Mouse (Mus musculus): ENCODE data around the gene Akirin2. TPM values are rescaled to one million over a fixed set of nuclear protein-coding genes. Genes with fewer than 3 reads are reported as not detected.
"Not testable (repeated sequence)": the region's sequence is repeated elsewhere in the genome, so short reads cannot be mapped to it uniquely, and the experiment has no call there.

Gene Akirin2
- total RNA-seq (2017), result 58.8 and 58.9 TPM in 2 replicates

DNA sequence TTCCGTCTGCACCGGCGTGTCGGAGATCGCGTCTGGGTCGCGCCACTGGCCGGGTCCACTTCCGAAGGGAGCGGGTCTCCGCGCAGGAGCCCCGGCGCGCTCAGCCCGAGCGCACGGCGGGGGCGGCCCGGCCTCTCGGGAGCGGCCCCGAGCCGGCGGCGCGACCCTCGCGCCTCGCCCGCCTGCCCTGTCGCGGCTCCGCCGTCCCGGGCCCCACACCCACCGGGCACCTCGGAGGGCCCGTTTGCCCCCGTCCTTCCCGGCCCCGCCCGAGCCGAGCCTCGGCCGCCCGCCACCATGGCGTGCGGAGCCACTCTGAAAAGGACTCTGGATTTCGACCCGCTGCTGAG, at the start of gene Akirin2:
Gene Akirin2, plus strand, starts transcription at position 190 of the 350 bp plus-strand sequence.
- ATAC-seq (ENCODE audit: extremely low read depth, insufficient number of reproducible peaks, low FRiP score, poor library complexity, severe bottlenecking), result no peak

DNA sequence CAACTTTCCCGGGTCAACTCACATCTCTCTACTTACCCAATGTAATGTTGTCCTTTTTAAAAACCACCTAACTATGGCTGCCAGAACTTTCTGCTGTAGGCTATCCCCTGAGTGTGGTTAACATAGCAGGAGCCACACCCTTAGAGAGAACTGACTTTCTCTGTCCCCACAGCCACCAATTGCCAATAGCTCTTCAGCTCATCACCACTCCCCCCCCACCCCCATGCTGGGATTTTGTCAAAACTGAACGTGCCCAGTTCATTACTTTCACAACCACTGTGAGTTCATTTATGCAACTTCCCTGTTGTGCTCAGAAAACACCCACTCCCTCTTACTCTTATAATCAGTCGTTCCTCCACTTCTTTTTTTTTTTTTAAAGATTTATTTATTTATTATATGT, 40.4 kb upstream of the Akirin2 start:
- no peak for ATAC-seq (ENCODE audit: extremely low read depth, insufficient number of reproducible peaks, low FRiP score, poor library complexity, severe bottlenecking)

DNA sequence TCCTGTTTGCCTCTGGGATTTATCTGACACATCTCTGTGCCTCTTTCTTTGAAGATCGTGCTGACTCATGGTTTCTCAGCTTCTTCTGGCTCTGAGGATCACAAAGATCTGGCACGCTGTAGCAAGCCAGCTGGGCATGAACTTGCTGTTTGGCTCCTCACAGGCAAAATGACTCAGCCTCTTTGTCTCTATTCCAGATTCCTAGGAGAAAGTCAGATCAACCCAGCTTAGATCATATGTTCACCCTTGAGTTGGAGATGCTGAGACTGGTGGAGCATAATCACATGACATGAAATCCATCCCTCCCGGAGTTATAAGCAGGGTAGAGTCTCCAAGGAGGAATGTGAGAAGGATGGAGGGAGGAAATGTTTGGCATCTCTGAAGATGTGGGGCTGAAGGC, 27.9 kb upstream of the Akirin2 start:
- no peak for ATAC-seq (ENCODE audit: extremely low read depth, insufficient number of reproducible peaks, low FRiP score, poor library complexity, severe bottlenecking)

DNA sequence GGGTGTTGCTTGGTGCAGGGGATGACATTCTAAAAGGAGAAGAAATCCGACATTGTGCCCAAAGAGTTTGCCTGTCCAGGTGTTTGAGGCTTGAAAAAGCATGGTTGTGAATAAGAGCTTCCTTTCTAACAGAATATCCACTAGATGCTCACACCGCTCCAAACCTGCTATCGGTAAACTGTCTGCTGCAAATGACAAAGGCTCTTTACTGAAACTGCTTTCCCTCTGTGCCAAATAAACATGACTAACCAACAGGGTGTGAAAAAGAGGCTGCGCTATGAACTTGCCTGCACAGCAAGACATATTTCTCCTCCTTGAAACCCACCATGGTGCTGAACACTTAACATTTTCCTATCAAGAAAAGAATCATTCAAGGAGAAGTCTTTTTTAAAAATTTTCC, 27.2 kb upstream of the Akirin2 start:
- no peak for ATAC-seq (ENCODE audit: extremely low read depth, insufficient number of reproducible peaks, low FRiP score, poor library complexity, severe bottlenecking)

DNA sequence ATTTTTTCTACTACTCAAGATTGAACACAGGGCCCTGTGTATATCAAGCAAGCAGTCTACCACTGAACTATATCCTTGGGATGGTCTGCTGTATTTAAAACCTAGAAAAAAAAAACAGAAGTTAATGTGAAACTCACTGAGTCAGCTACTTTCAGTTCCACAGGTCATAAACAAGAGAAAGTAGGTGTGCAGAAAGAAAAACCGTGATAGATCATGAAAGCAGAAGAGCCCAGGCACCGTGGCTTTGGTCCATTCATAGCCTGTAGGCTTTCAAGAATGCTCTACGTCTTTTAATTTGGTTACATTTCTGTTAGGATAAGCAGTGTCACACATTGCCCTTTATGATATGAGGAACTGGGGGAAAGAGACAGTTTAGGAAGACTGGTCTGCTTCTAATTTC, 24.0 kb upstream of the Akirin2 start:
- ATAC-seq (ENCODE audit: extremely low read depth, insufficient number of reproducible peaks, low FRiP score, poor library complexity, severe bottlenecking), result no peak

DNA sequence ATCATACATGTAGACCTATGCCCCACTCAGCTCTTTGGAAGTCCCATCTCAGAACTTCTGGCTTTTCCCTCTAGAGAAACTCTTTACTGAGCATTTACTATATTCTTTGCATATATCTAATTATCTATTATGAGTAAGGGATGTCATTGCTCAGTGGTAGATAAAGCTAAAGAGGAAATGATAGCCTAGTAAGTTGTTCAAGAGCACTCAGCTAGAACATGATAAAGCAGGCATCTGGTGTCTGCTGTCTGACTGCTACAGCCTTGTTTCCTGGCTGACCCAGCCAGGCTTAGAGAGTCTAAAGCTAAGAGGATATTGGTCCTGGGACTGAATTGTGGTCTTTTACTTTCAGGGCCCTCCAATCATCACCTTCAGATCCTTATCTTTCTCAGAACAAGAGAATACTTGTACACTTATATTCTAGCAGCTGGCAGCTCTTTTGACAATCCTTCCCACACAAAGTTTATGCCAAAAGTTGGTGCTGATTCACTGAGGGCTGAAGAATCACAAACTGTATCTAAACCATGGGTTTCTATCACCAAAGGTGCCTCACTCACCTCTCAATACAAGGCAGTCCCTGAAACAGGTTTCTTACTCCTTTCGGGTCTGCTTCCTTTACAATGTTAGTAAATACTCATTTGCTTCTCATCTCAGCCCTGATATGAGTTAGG, 22.2 kb upstream of the Akirin2 start:
- ATAC-seq (ENCODE audit: extremely low read depth, insufficient number of reproducible peaks, low FRiP score, poor library complexity, severe bottlenecking), result no peak

DNA sequence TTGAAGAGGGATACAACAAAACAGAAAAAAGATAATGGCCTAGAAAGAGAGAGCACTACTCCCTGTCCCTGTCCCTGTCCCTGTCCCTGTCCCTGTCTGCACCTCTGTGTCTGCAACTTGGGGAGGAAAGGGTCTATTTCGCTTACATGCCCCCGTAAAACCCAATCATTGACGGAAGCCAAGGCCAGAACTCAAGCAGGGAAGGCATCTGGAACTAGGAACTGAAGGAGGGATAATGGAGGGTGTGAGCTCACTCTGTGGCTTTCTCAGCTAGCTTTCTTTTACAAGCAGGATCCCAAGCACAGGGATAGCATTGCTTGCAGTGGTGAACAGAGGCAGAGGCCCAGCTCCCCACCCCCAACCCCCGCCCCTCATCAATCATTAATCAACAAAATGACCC, 21.4 kb upstream of the Akirin2 start:
- no peak for ATAC-seq (ENCODE audit: extremely low read depth, insufficient number of reproducible peaks, low FRiP score, poor library complexity, severe bottlenecking)

DNA sequence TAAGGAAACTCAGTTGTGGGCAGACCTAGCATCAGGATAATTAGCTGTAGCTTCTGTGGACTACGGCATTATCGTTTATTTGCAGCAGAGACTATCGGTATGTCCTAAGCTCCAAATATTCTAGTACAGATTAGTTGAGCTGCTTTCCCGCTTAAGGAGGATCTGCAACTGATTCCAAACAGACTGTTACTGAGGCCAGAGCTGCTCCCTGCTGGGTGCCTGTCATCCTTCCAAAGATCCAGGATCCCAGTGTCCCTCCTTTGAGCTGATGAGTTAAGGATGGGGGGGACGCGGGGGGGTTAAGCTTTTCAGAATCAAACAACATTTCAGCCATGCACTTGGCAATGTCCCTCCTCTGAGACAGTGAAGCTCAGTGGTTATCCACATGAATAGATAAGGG, 20.8 kb upstream of the Akirin2 start:
- no peak for ATAC-seq (ENCODE audit: extremely low read depth, insufficient number of reproducible peaks, low FRiP score, poor library complexity, severe bottlenecking)

DNA sequence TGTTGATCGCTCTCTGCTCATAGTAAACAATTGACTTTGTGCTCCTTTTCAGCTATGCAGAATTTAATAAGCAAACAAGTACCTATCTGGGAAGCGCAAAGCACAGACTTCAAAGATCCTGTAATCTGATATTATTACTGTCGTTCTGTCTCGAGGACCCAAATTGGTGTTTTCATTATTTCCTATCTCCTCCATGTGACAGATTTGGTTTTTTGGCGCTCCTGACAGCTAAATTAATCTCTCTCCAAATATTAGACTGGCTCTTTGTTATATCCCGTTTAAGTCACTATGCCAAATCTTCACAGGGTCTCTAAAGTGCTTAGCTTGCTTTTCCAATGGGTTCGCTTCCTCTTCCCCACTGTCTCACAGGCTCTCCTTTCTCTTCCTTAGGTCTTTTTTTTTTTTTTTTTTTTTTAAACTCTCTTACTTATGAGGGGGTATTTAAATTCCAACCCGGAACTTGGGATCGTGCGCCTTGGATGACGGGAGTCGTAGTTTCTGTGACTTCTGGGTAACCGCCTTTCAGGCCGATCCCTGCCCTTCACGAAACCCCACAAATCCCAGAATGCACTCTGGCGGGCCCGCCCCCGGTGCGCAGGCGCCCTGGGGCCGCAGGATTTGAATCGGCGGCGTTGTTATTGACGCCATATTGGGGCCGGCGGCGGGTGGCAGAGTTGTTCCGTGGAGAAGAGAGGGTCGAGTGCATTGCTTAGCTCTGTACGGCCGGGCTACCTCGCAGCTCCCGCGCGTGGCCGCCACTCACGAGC, 573 bp upstream of the Akirin2 start:
- ATAC-seq (ENCODE audit: extremely low read depth, insufficient number of reproducible peaks, low FRiP score, poor library complexity, severe bottlenecking), result peak; percentile 92

DNA sequence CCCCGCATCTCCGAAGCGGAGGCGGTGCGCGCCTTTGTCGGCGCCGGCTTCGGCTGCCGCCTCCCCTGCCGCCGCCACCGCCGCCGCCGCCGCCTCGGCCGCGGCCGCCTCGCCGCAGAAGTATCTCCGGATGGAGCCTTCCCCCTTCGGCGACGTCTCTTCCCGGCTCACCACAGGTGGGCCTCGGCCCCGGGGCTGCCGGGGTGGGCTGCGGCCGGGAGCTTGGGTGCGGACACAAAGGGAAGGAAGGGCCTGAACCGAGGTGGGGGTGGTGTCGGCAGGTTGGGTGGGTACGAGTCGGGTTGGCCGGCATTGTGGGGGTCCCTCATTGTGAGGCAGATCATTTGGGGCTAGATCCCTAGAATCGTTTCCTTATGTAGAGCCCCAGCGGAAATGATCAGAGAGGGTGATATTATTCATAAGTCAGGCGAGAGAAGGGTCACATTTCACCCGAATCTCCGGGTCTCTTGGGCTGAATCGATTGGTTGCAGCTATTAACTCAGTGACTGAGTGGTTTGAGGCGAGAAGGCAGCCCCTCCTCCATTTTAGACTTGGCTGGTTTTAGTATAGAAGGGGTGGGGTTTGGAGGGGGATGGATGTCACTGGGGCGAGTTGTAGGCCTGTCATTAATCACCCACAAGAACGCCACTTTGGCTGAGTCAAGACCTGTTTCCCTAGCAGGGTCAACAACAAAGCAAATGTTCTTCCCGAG, 517 bp downstream of the Akirin2 start:
- peak; percentile 37; the same call in 1 of the 2 replicates for ATAC-seq (ENCODE audit: extremely low read depth, insufficient number of reproducible peaks, low FRiP score, poor library complexity, severe bottlenecking)

DNA sequence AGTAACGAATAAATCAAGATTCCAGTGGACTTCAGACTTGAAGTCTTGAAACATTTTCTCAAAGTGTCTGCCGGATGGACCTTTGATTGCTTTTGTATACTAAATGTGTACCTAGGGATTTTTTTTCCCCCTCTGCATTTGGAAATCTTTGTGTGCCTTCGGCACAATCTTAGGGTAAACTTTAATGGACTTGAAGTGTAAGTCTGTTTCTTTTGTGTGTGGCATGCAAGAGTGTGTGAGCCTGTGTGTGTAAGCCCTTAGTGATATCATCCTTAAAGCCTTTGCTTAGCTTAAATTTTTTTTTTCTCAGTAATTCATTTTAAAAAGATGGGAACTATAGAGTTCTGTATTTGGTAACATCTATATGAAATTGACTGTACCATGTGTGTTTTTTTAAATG, 1.2 kb downstream of the Akirin2 start:
- ATAC-seq (ENCODE audit: extremely low read depth, insufficient number of reproducible peaks, low FRiP score, poor library complexity, severe bottlenecking), result no peak

DNA sequence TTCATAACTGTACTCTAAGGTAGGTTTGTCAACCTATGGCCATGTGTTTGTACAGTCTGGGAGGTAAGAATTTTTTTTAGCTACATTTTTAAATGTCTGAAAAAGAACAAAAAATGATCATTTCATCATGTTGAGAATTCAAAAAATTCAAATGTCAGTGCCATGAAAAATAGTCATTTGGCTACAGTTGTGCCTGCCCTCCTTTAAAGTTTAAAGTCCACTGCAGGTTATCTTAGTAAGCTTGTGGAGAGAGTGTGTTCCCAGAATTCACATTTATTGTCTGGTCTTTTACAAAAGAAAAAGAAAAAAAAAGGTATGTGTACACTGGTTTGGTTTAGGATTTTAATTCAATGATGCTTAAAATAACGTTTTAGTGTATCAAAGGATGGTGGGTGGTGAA, 3.9 kb downstream of the Akirin2 start:
- ATAC-seq (ENCODE audit: extremely low read depth, insufficient number of reproducible peaks, low FRiP score, poor library complexity, severe bottlenecking), result no peak

DNA sequence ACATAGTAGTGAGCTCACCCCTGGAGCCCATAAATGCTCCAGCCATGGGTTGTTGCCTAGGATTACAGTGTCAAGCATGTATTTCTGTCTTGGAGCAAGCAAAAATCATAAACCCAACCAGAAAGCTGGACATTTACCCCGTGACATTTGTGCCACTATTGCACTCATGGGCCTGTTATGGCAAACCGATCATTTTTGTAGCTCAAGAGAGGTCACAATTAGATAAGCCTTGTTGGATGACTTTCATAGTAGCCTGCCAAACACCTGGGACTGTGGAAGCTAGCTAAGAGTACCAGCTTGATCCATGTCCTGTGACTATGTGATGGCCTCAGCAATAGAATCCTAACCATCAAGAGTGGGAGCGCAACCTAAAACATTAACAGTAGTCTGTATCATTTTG, 4.9 kb downstream of the Akirin2 start:
- no peak for ATAC-seq (ENCODE audit: extremely low read depth, insufficient number of reproducible peaks, low FRiP score, poor library complexity, severe bottlenecking)

DNA sequence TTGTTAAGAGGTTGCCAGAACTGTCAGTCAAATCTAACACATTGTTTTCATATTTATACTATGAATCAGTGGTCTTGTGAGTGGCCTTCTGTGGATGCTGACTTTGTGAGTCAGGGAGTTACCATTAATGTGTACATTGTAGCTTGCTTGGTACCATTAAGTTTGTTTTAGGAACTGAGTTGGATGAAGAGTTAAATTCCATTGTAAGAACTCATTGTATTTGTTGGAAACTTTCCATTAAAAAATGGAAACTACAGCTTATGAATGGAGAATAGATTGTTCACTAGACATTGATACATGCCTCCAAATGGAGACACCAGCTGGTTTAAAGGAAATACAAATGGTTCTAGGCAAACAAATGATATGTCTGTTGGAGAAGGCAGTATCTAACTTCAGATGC, 5.4 kb downstream of the Akirin2 start:
- ATAC-seq (ENCODE audit: extremely low read depth, insufficient number of reproducible peaks, low FRiP score, poor library complexity, severe bottlenecking), result no peak

DNA sequence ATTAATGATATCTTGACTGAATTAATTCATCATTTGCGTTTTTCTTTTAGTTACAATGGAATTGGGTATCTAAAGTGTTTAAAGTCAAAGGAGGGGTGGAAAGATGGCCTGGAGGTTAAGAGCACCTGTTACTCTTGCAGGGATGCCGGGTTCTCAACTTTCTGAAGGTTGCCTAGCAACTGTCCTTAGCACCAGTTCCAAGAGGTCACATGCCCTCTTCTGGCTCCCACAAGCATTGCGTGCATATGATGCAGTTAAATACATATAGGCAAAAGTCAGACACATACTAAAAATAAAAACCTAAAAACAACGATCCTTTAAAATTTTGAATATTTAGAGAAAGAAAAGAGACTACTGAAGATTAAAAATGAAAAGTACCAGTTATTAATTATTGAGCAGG, 10.2 kb downstream of the Akirin2 start:
- ATAC-seq (ENCODE audit: extremely low read depth, insufficient number of reproducible peaks, low FRiP score, poor library complexity, severe bottlenecking), result peak; percentile 90; the same call in 1 of the 2 replicates

DNA sequence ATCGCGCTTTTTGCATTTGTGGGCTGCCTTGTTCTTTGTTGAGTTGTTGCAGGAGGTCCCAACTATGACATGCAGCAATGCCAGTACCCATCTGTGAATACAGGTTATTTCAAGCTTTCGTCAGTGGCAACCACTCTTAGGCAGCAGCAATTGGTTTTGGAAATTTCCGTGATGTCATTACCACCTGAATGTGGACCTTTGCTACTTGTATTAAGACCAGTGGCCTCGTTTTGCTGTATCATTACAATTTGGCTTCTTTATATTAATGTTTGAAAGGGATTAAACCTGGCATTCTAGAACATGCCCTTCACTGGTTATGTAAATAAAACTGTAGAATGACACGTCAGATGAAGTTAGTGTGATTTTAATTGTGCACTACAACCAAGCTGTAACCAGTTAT, 15.5 kb downstream of the Akirin2 start:
- ATAC-seq (ENCODE audit: extremely low read depth, insufficient number of reproducible peaks, low FRiP score, poor library complexity, severe bottlenecking), result no peak

DNA sequence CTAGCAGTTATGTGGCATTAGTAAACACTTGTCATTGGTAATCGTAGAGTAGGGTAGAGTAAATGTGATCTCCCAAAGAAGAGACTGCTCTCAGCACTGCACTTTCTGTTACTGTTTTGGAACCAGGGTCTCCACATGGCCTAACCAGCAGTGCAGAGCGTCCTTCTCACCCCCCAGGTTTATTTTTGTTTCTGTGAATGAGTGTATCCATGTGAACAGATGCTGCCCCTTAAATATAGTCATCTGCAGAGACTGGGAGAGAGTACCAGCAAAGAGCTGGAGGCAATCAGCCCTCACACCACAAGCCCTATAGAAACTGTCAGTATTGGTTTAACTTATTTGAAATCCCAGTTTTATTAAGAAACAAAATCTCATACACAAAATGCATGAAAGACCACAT, 22.1 kb downstream of the Akirin2 start:
- ATAC-seq (ENCODE audit: extremely low read depth, insufficient number of reproducible peaks, low FRiP score, poor library complexity, severe bottlenecking), result no peak

DNA sequence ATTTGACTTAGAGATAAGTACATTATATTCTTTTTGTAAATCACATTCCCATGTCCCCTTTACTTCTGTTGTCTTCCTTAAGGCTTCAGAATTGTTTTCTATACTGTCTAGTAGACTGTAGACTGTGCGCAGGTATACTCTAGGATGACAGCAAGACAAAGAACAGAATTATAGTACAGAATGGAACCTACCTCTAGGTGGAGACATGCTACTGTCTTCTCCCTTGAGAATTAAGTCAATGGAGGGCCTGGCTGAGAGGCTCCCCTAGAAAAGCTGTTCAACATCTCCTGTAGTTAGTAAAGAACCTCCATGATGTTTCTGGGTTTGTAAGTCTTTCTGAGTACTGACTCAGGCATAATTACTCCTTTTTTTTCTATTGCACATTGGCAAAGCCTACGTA, 26.3 kb downstream of the Akirin2 start:
- no peak for ATAC-seq (ENCODE audit: extremely low read depth, insufficient number of reproducible peaks, low FRiP score, poor library complexity, severe bottlenecking)

DNA sequence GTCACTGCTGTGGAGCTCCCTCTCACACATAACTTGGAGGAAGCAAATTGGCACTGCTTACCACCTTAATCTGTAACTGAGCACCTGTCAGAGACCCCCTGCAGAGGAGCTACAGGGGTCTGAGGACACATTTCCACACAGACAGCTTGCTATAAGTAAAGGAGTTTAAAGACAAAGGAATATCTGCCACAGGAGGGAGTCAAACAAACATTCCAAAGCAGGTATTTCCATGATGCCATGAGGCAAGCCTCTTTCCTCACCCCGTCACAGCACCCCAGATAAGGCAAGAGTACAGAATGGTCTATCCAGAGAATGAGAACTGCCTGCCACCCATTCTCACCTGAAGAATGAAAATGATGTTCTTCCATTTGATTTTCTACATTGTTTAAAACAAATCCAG, 28.5 kb downstream of the Akirin2 start:
- no peak for ATAC-seq (ENCODE audit: extremely low read depth, insufficient number of reproducible peaks, low FRiP score, poor library complexity, severe bottlenecking)

DNA sequence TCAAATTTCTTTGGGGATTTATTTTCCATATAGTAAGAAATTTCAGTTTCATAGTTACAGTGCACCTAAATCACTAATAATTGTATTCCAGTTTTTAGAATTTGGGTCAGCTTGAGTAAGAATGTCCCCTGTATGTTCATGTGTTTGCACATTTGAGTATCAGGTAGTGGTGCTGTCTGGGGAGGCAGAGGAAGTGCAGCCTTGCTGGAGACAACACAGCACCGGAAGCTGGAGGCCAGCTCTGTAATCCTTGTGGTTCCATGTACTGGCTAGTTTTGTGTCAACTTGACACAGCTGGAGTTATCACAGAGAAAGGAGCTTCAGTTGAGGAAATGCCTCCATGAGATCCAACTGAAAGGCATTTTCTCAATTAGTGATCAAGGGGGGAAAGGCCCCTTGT, 30.8 kb downstream of the Akirin2 start:
- ATAC-seq (ENCODE audit: extremely low read depth, insufficient number of reproducible peaks, low FRiP score, poor library complexity, severe bottlenecking), result not testable (repeated sequence)
